Mouse (Mus musculus): ENCODE data around the gene Smagp. TPM values are rescaled to one million over a fixed set of nuclear protein-coding genes. Genes with fewer than 3 reads are reported as not detected.

Gene Smagp
- not detected in 2 replicates for total RNA-seq (2014; fragmentation: Nextera tagmentation)
- total RNA-seq (2017) = 2.6 and 2.7 TPM in 2 replicates
- polyA plus RNA-seq (2012) = 2.7 and 3.3 TPM in 2 replicates

DNA sequence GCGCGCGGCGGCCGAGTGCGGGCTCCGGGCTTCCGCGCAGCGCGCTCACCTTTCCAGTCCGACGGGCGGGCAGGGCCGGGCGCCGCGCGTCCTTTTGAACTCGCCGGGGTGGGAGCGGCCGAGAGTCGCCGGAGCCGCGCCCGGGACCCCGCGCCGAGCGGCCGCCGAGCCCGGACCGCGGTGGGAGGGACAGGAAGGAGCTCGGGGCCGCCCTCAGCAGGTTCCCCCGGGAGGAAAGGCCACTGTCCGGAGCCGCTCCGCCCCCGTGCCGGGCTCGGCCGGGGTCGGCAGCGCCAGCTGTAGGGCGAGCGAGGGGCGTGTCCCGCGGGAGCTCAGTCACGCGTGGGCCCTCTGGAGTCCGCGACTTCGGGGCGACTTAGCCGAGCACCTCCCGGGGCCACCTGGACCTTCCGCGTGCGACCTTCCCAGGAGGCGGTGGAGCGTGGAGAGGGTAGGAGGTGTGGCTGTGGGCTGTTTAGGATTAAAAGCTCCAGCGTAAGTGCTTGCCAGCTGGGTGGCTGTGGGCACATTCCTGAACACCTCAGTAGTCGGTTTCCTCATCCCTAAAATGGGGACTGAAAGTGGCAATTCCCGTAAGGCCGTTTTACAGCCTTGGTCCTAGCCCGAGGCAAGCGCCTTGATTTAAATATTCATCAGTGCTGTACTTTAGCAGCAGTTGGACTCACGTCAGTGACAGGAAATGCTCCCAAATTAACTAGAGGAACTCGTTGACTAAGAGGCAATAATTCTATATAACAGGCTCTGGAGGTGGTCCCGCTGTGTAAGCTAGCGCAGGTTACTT is at the start of gene Smagp:
Smagp (minus strand) TSS at position 241 of the 802 bp plus-strand sequence.
- ATAC-seq (ENCODE audit: extremely low read depth, insufficient number of reproducible peaks, low FRiP score, poor library complexity, severe bottlenecking) = no peak
- Histone ChIP-seq H3K27me3 (ENCODE audit: insufficient read depth, low read length) (peaks cover 35% of the 10 kb centered on the region), H3K4me1 (ENCODE audit: insufficient read depth, low read depth, low read length) (no peaks in the 10 kb centered on the region), H3K4me3 (ENCODE audit: low read depth, low read length) (no peak within 1 kb of the TSS), H3K36me3 (replicated peaks) (no peaks in the 10 kb centered on the region), H3K9me3 (replicated peaks) (peaks cover 6% of the 10 kb centered on the region)
- TF ChIP-seq CTCF (IDR thresholded peaks at IDR 0.05; ENCODE audit: low read depth, low read length) (no peak), TAL1 (conservative IDR thresholded peaks at IDR 0.05; ENCODE audit: low read depth, low read length) (no peak), GATA2 (IDR thresholded peaks at IDR 0.05; ENCODE audit: borderline replicate concordance, low read depth, low read length) (no peak), POLR2AphosphoS5 (IDR thresholded peaks at IDR 0.05; ENCODE audit: insufficient replicate concordance, low read depth, low read length) (no peak), GATA1 (IDR thresholded peaks at IDR 0.05; ENCODE audit: borderline replicate concordance, low read length) (no peak)
- DNase-seq (ENCODE audit: low spot score) = no peak

GRCm38 (mm10) chr15:100686434-100686833 is 49.7 kb upstream of the Smagp start:
- no peak for TF ChIP-seq GATA2 (IDR thresholded peaks at IDR 0.05; ENCODE audit: borderline replicate concordance, low read depth, low read length)
- no peak for TF ChIP-seq POLR2AphosphoS5 (IDR thresholded peaks at IDR 0.05; ENCODE audit: insufficient replicate concordance, low read depth, low read length)
- TF ChIP-seq CTCF (IDR thresholded peaks at IDR 0.05; ENCODE audit: low read depth, low read length) = no peak
- TF ChIP-seq GATA1 (IDR thresholded peaks at IDR 0.05; ENCODE audit: borderline replicate concordance, low read length) = no peak
- no peak for TF ChIP-seq TAL1 (conservative IDR thresholded peaks at IDR 0.05; ENCODE audit: low read depth, low read length)
- Histone ChIP-seq H3K27me3 (ENCODE audit: insufficient read depth, low read length) (peaks cover 20% of the 10 kb centered on the region), H3K4me1 (ENCODE audit: insufficient read depth, low read depth, low read length) (peaks cover 11% of the 10 kb centered on the region), H3K36me3 (replicated peaks) (no peaks in the 10 kb centered on the region), H3K4me3 (ENCODE audit: low read depth, low read length) (no peak overlapping the region), H3K9me3 (replicated peaks) (no peaks in the 10 kb centered on the region)
- DNase-seq (ENCODE audit: low spot score) (no peak), ATAC-seq (ENCODE audit: extremely low read depth, insufficient number of reproducible peaks, low FRiP score, poor library complexity, severe bottlenecking) (no peak)

- no peak overlapping the region for H3K4me3 ChIP-seq (ENCODE audit: low read depth, low read length)
- DNase-seq (ENCODE audit: low spot score) (no peak), ATAC-seq (ENCODE audit: extremely low read depth, insufficient number of reproducible peaks, low FRiP score, poor library complexity, severe bottlenecking) (no peak)
- no peaks in the 10 kb centered on the region for H3K36me3 ChIP-seq (replicated peaks)
- no peak for TF ChIP-seq TAL1 (conservative IDR thresholded peaks at IDR 0.05; ENCODE audit: low read depth, low read length)
- H3K9me3 ChIP-seq (replicated peaks) = no peaks in the 10 kb centered on the region
- peaks cover 13% of the 10 kb centered on the region for H3K4me1 ChIP-seq (ENCODE audit: insufficient read depth, low read depth, low read length)
- peaks cover 23% of the 10 kb centered on the region for H3K27me3 ChIP-seq (ENCODE audit: insufficient read depth, low read length)
Observed at GRCm38 (mm10) chr15:100685849-100686248, 49.1 kb upstream of the Smagp start.

DNA sequence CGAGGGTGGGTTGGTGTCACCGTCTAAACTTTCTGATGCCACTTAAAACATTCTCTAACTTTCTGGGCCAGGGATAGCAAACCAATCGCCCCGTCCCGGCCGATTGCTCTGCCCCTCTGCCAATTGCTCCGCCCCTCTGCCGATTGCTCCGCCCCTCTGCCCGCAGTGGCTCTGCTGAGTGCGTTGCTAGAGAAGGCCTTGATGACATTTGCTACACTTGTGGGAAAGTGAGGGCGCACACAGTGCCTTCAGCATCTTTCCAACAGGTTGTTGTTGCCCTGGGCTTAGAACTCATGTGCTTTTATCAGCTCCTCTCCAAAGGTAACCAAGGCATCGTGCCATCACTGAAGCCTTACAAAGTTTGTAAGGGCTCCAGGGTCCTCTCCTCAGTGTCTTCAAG is 48.5 kb upstream of the Smagp start:
- DNase-seq (ENCODE audit: low spot score) = no peak
- no peak for ATAC-seq (ENCODE audit: extremely low read depth, insufficient number of reproducible peaks, low FRiP score, poor library complexity, severe bottlenecking)
- Histone ChIP-seq H3K4me1 (ENCODE audit: insufficient read depth, low read depth, low read length) (peaks cover 16% of the 10 kb centered on the region), H3K36me3 (replicated peaks) (no peaks in the 10 kb centered on the region), H3K4me3 (ENCODE audit: low read depth, low read length) (no peak overlapping the region), H3K27me3 (ENCODE audit: insufficient read depth, low read length) (peaks cover 23% of the 10 kb centered on the region), H3K9me3 (replicated peaks) (no peaks in the 10 kb centered on the region)
- TF ChIP-seq POLR2AphosphoS5 (IDR thresholded peaks at IDR 0.05; ENCODE audit: insufficient replicate concordance, low read depth, low read length) = no peak
- TF ChIP-seq CTCF (IDR thresholded peaks at IDR 0.05; ENCODE audit: low read depth, low read length) = no peak
- TF ChIP-seq GATA1 (IDR thresholded peaks at IDR 0.05; ENCODE audit: borderline replicate concordance, low read length) = no peak
- TF ChIP-seq GATA2 (IDR thresholded peaks at IDR 0.05; ENCODE audit: borderline replicate concordance, low read depth, low read length) = no peak
- TF ChIP-seq TAL1 (conservative IDR thresholded peaks at IDR 0.05; ENCODE audit: low read depth, low read length) = no peak

- no peak for DNase-seq (ENCODE audit: low spot score)
- no peak for TF ChIP-seq CTCF (IDR thresholded peaks at IDR 0.05; ENCODE audit: low read depth, low read length)
- no peak for TF ChIP-seq TAL1 (conservative IDR thresholded peaks at IDR 0.05; ENCODE audit: low read depth, low read length)
- TF ChIP-seq GATA1 (IDR thresholded peaks at IDR 0.05; ENCODE audit: borderline replicate concordance, low read length) = no peak
- TF ChIP-seq GATA2 (IDR thresholded peaks at IDR 0.05; ENCODE audit: borderline replicate concordance, low read depth, low read length) = no peak
- TF ChIP-seq POLR2AphosphoS5 (IDR thresholded peaks at IDR 0.05; ENCODE audit: insufficient replicate concordance, low read depth, low read length) = no peak
- H3K4me1 ChIP-seq (ENCODE audit: insufficient read depth, low read depth, low read length) = peaks cover 17% of the 10 kb centered on the region
Observed at GRCm38 (mm10) chr15:100684450-100684849, 47.7 kb upstream of the Smagp start.

DNA sequence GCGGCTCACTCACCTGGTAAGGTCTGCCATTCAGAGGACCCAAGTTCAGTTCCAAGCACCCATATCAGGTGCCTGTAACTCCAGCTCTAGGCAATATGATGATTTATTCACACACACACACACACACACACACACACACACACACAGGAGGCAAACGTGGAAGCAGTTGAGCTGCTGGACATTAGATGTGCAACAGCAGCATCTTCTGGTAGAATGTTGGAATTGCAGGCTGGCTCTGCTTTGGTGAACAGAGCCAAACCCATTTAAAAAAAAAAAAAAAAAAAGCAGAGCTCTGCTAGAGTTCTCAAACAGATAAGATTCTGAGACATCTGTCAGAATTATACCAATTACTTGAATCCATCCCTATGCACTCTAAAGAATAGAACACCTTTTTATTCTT is 46.3 kb upstream of the Smagp start:
- ATAC-seq (ENCODE audit: extremely low read depth, insufficient number of reproducible peaks, low FRiP score, poor library complexity, severe bottlenecking) = peak; percentile 29; the same call in 1 of the 2 replicates
- Histone ChIP-seq H3K27me3 (ENCODE audit: insufficient read depth, low read length) (peaks cover 11% of the 10 kb centered on the region; the same call in 1 of the 2 replicates), H3K36me3 (replicated peaks) (no peaks in the 10 kb centered on the region), H3K4me1 (ENCODE audit: insufficient read depth, low read depth, low read length) (peaks cover 17% of the 10 kb centered on the region), H3K4me3 (ENCODE audit: low read depth, low read length) (no peak overlapping the region), H3K9me3 (replicated peaks) (no peaks in the 10 kb centered on the region)
- TF ChIP-seq GATA1 (IDR thresholded peaks at IDR 0.05; ENCODE audit: borderline replicate concordance, low read length) = no peak
- TF ChIP-seq CTCF (IDR thresholded peaks at IDR 0.05; ENCODE audit: low read depth, low read length) = peak; percentile 60; the same call in 1 of the 2 replicates
- no peak for TF ChIP-seq TAL1 (conservative IDR thresholded peaks at IDR 0.05; ENCODE audit: low read depth, low read length)
- DNase-seq (ENCODE audit: low spot score) = peak; percentile 35

More at GRCm38 (mm10) chr15:100684450-100684849, 47.7 kb upstream of the Smagp start:
- Histone ChIP-seq H3K4me3 (ENCODE audit: low read depth, low read length) (no peak overlapping the region), H3K27me3 (ENCODE audit: insufficient read depth, low read length) (peaks cover 22% of the 10 kb centered on the region), H3K9me3 (replicated peaks) (no peaks in the 10 kb centered on the region), H3K36me3 (replicated peaks) (no peaks in the 10 kb centered on the region)
- ATAC-seq (ENCODE audit: extremely low read depth, insufficient number of reproducible peaks, low FRiP score, poor library complexity, severe bottlenecking) = no peak

Measured in G1E (cell line).